Mouse (Mus musculus): ENCODE measurements around the gene Casp9.
"Not testable (repeated sequence)": the region's sequence is repeated elsewhere in the genome, so short reads cannot be mapped to it uniquely, and the experiment has no call there.

- not testable (repeated sequence) for TF ChIP-seq POLR2A (IDR thresholded peaks at IDR 0.05; ENCODE audit: borderline replicate concordance, extremely low read depth, low read depth, low read length); CTCF (IDR thresholded peaks at IDR 0.05; ENCODE audit: insufficient read depth, low read length)
Observed at GRCm38 (mm10) chr4:141773019-141773418, 20.4 kb upstream of the Casp9 start.

All from lung, adult 2 months (tissue).